ENCODE assay signal across 9 mouse cellular contexts in genomic region chr2:32537941-32538340, GRCm38 (mm10). TPM values are rescaled to one million over a fixed set of nuclear protein-coding genes. Genes with fewer than 3 reads are reported as not detected.
DNase-seq lines count a peak whose midpoint lies in the region; ATAC-seq and TF ChIP-seq lines count a peak whose summit lies in the region.
"Had no signal": no experiment of that assay in that cellular context is flagged by ENCODE, and none has a peak within 500 bp of the region (broad histone marks: within the 10 kb centered on the region; RNA-seq: fewer than 3 reads in every experiment).

No protein-coding gene starts in this region.

- 88% methylated on average over 5 of the region's 5 CpGs for WGBS in neural tube, embryonic 11.5 days
- 73% methylated on average over 5 of the region's 5 CpGs for WGBS in heart, embryonic 14.5 days
- 21% methylated on average over 5 of the region's 5 CpGs for WGBS in small intestine, adult 2 months

- H3K4me3 ChIP-seq in neural tube, embryonic 11.5 days (ENCODE audit: low read depth, low read length): peak overlapping the region; percentile 86; the same call in 1 of the 2 replicates
- H3K4me3 ChIP-seq in heart, embryonic 14.5 days (ENCODE audit: control insufficient read depth in 1 of 2, insufficient read depth in 1 of 2, low read depth in 1 of 2, low read length in 2 of 2): peak overlapping the region; percentile 62 to 80; a peak in 2 of 4 replicates
- peak overlapping the region; percentile 97 for H3K4me3 ChIP-seq in small intestine, adult 2 months (ENCODE audit: low read depth, low read length)

- H3K4me1 ChIP-seq in neural tube, embryonic 11.5 days (ENCODE audit: control insufficient read depth, insufficient read depth, low read length): peaks cover 50% of the 10 kb centered on the region
- peaks cover 37 to 54% of the 10 kb centered on the region in 2 experiments for H3K4me1 ChIP-seq in heart, embryonic 14.5 days (ENCODE audit: control insufficient read depth in 2 of 2, insufficient read depth in 2 of 2, low read length in 2 of 2)
- H3K4me1 ChIP-seq in small intestine, adult 2 months (ENCODE audit: control insufficient read depth, insufficient read depth, insufficient read length, low read length): peaks cover 42% of the 10 kb centered on the region; the same call in 1 of the 2 replicates

- TF ChIP-seq CTCF in small intestine, adult 2 months (IDR thresholded peaks at IDR 0.05; ENCODE audit: extremely low read depth, insufficient read length, insufficient replicate concordance, low read depth, low read length): no peak

- H3K4me2 ChIP-seq in neural tube, embryonic 11.5 days (ENCODE audit: low read depth): peak overlapping the region; percentile 84
- peak overlapping the region; percentile 80 for H3K4me2 ChIP-seq in heart, embryonic 14.5 days (ENCODE audit: low read length)

- H3K27me3 ChIP-seq in neural tube, embryonic 11.5 days (ENCODE audit: control insufficient read depth, insufficient read depth, low read length): no peaks in the 10 kb centered on the region
- no peaks in the 10 kb centered on the region for H3K27me3 ChIP-seq in heart, embryonic 14.5 days (ENCODE audit: control insufficient read depth, insufficient read depth, low read length)
- H3K27me3 ChIP-seq in small intestine, adult 2 months (ENCODE audit: control insufficient read depth, insufficient read depth, low read length): no peaks in the 10 kb centered on the region

- DNase-seq in neural tube, embryonic 11.5 days (ENCODE audit: low spot score): no peak
- DNase-seq in neural tube, embryonic 10.5 days (ENCODE audit: extremely low spot score, low spot score): no peak
- peak; percentile 62 for DNase-seq in kidney, postnatal 14 days
- DNase-seq in thymus, postnatal 0 days (ENCODE audit: low spot score): no peak
- DNase-seq in left cerebral cortex, adult 11 months (ENCODE audit: low spot score): no peak

- H3K9me3 ChIP-seq in neural tube, embryonic 11.5 days (ENCODE audit: control insufficient read depth, low read length): no peaks in the 10 kb centered on the region
- H3K9me3 ChIP-seq in heart, embryonic 14.5 days (ENCODE audit: control insufficient read depth, low read length): no peaks in the 10 kb centered on the region

- no peak for TF ChIP-seq POLR2A in small intestine, adult 2 months (IDR thresholded peaks at IDR 0.05; ENCODE audit: low read depth, low read length)

- no peak for ATAC-seq in neural tube, embryonic 11.5 days (ENCODE audit: insufficient read depth, low FRiP score, low TSS enrichment)
- no peak for ATAC-seq in heart, embryonic 14.5 days (ENCODE audit: insufficient number of reproducible peaks, insufficient read depth, low FRiP score, low read depth)
- no peak for ATAC-seq in megakaryocyte, adult 5-6 weeks (ENCODE audit: poor library complexity, severe bottlenecking)

- H3K36me3 ChIP-seq in neural tube, embryonic 11.5 days (ENCODE audit: control insufficient read depth, insufficient read depth, low read length): no peaks in the 10 kb centered on the region
- no peaks in the 10 kb centered on the region for H3K36me3 ChIP-seq in heart, embryonic 14.5 days (ENCODE audit: control insufficient read depth, insufficient read depth, low read length)
- H3K36me3 ChIP-seq in small intestine, adult 2 months (ENCODE audit: control insufficient read depth, insufficient read depth, low read length): no peaks in the 10 kb centered on the region

- H3K27ac ChIP-seq in neural tube, embryonic 11.5 days (ENCODE audit: low read depth, low read length): no peak overlapping the region
- H3K27ac ChIP-seq in heart, embryonic 14.5 days (replicated peaks in 1 of 2; ENCODE audit: control insufficient read depth in 1 of 2, insufficient read depth in 1 of 2, low read depth in 2 of 2, low read length in 2 of 2): peak overlapping the region; percentile 84 to 88; a peak in 3 of 4 replicates
- peak overlapping the region; percentile 100 for H3K27ac ChIP-seq in small intestine, adult 2 months (ENCODE audit: insufficient read depth, low read depth, low read length)

- no peak overlapping the region for H3K9ac ChIP-seq in neural tube, embryonic 11.5 days (ENCODE audit: low read length)
- peak overlapping the region; percentile 87 for H3K9ac ChIP-seq in heart, embryonic 14.5 days (ENCODE audit: low read length)

RNA-seq across cellular contexts. Expression of gene Fam102a, which starts 2.8 kb away (rescaled TPM):
- 13.1 and 13.2 TPM in 2 replicates for polyA plus RNA-seq in neural tube, embryonic 11.5 days (2014; fragmentation: Nextera tagmentation; extraction: Ambion mirVana)
- 5.8 and 6.3 TPM in 2 replicates for polyA plus RNA-seq in heart, embryonic 14.5 days (2014; fragmentation: Nextera tagmentation; extraction: Ambion mirVana)
- 55.2 and 96.2 TPM in 2 replicates for polyA plus RNA-seq in small intestine, adult 2 months (2012; rRNA removed)
- 6.5 and 6.6 TPM in 2 replicates for total RNA-seq in megakaryocyte, adult 5-6 weeks (2015)
- total RNA-seq in megakaryocyte, adult 5-6 weeks (2017): 4.6 and 4.8 TPM in 2 replicates
- 8.4 and 8.9 TPM in 2 replicates for polyA plus RNA-seq in thymus, postnatal 0 days (2015; fragmentation: Nextera tagmentation; extraction: Ambion mirVana)

RNA-seq across cellular contexts. Expression of gene Dpm2, which starts 32.7 kb away (rescaled TPM):
- 110 and 111 TPM in 2 replicates for polyA plus RNA-seq in neural tube, embryonic 11.5 days (2014; fragmentation: Nextera tagmentation; extraction: Ambion mirVana)
- polyA plus RNA-seq in heart, embryonic 14.5 days (2014; fragmentation: Nextera tagmentation; extraction: Ambion mirVana): 72.9 and 85.0 TPM in 2 replicates
- 49.3 and 87.5 TPM in 2 replicates for polyA plus RNA-seq in small intestine, adult 2 months (2012; rRNA removed)
- total RNA-seq in megakaryocyte, adult 5-6 weeks (2015): 82.8 and 91.7 TPM in 2 replicates
- total RNA-seq in megakaryocyte, adult 5-6 weeks (2017): 32.0 and 35.3 TPM in 2 replicates
- polyA plus RNA-seq in thymus, postnatal 0 days (2015; fragmentation: Nextera tagmentation; extraction: Ambion mirVana): 126 and 129 TPM in 2 replicates

RNA-seq across cellular contexts. Expression of gene Pip5kl1, which starts 36.7 kb away (rescaled TPM):
- polyA plus RNA-seq in neural tube, embryonic 11.5 days (2014; fragmentation: Nextera tagmentation; extraction: Ambion mirVana): 2.6 and 3.6 TPM in 2 replicates
- polyA plus RNA-seq in heart, embryonic 14.5 days (2014; fragmentation: Nextera tagmentation; extraction: Ambion mirVana): 0.19 TPM in 1 of 2 replicates, not detected in the other
- 0.15 and 0.25 TPM in 2 replicates for polyA plus RNA-seq in small intestine, adult 2 months (2012; rRNA removed)
- total RNA-seq in megakaryocyte, adult 5-6 weeks (2015): 0.31 TPM in 1 of 2 replicates, not detected in the other
- not detected in 2 replicates for total RNA-seq in megakaryocyte, adult 5-6 weeks (2017)
- polyA plus RNA-seq in thymus, postnatal 0 days (2015; fragmentation: Nextera tagmentation; extraction: Ambion mirVana): 0.28 and 0.31 TPM in 2 replicates
- total RNA-seq: hematopoietic stem cell, adult 5-6 weeks had no signal

RNA-seq across cellular contexts. Expression of gene 9430097D07Rik, which starts 37.5 kb away (rescaled TPM):
- 0.25 and 0.58 TPM in 2 replicates for polyA plus RNA-seq in neural tube, embryonic 11.5 days (2014; fragmentation: Nextera tagmentation; extraction: Ambion mirVana)
- polyA plus RNA-seq in heart, embryonic 14.5 days (2014; fragmentation: Nextera tagmentation; extraction: Ambion mirVana): 0.13 TPM in 1 of 2 replicates, not detected in the other
- not detected in 2 replicates for polyA plus RNA-seq in small intestine, adult 2 months (2012; rRNA removed)
- total RNA-seq in megakaryocyte, adult 5-6 weeks (2015): not detected in 2 replicates
- total RNA-seq in megakaryocyte, adult 5-6 weeks (2017): not detected in 2 replicates
- polyA plus RNA-seq in thymus, postnatal 0 days (2015; fragmentation: Nextera tagmentation; extraction: Ambion mirVana): 0.08 TPM in 1 of 2 replicates, not detected in the other
- total RNA-seq: hematopoietic stem cell, adult 5-6 weeks had no signal

RNA-seq across cellular contexts. Expression of gene St6galnac4, which starts 49.0 kb away (rescaled TPM):
- 20.9 and 21.8 TPM in 2 replicates for polyA plus RNA-seq in neural tube, embryonic 11.5 days (2014; fragmentation: Nextera tagmentation; extraction: Ambion mirVana)
- 33.4 and 35.7 TPM in 2 replicates for polyA plus RNA-seq in heart, embryonic 14.5 days (2014; fragmentation: Nextera tagmentation; extraction: Ambion mirVana)
- 9.1 and 9.6 TPM in 2 replicates for polyA plus RNA-seq in small intestine, adult 2 months (2012; rRNA removed)
- 5.8 and 9.2 TPM in 2 replicates for total RNA-seq in megakaryocyte, adult 5-6 weeks (2015)
- 8.6 and 12.1 TPM in 2 replicates for total RNA-seq in megakaryocyte, adult 5-6 weeks (2017)
- 24.3 and 25.3 TPM in 2 replicates for polyA plus RNA-seq in thymus, postnatal 0 days (2015; fragmentation: Nextera tagmentation; extraction: Ambion mirVana)
